Mouse (Mus musculus) urinary bladder, adult 2 months (tissue): ENCODE measurements at regions not wholly inside any gene's neighbourhood (a gene's known extent, or its start where the extent isn't known, plus 50 kb on each side); places are given as distances from the start of the nearest gene placed in this dataset.
"Not testable (repeated sequence)": the region's sequence is repeated elsewhere in the genome, so short reads cannot be mapped to it uniquely, and the experiment has no call there.

Experiments used
- DNase-seq: peaks from one replicate; pipeline ENCODE4 v3.0.0; 2022; ENCODE audit warnings: low spot score

DNA sequence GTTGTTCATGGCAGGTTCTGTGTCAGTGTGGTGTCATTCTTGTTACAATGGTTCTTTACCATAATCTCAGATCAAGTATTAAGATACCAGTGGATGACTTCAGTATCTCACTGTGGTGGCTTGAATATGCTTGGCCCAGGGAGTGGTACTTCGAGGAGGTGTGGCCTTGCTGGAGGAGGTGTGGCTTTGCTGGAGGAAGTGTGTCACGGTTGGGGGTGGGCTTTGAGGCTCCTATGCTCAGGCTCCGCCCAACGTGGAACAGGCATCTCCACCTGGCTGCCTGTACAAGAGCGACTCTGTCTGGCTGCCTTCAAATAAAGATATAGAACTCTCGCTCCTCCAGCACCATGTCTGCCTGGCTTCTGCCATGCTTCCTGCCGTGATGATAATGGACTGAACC is 63.6 kb downstream of the Cd2 start:
- no peak for DNase-seq

DNA sequence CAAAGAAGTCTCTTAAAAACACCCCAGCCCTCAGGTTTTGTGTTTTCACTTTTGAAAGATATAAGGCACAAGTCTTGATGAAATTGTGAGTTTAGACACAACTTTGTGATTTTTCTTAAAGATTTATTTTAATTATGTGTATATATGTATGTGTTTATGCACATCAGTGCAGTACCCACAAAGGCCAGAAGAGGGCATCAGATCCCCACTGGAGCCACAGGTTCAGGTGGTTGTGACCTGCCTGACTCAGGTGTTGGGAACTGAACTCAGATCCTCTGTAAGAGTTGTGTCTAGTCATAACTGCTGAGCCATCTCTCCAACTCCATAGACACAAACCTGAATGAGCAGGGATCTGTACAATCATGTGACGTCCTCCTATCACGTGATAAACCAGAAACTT is 67.8 kb downstream of the Cd2 start:
- DNase-seq = no peak

DNA sequence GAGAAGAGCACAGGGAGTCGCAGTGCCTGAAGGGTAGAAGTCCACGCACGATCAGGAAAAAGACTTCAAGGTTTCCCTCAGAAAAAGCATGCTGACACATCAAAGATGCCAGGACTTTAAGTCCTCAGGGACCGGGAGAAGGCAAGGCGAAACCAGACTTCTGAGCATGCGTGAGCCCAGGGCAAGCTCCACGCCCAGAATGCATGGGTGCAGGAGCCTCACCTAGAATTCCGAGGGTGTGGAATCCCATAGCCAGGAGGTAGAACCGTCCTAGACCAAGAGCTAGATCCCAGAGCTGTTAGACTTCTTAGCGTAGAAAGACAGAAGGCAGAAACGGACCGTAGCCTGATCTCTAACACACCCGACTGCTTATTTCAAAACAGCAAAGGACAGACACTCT is 71.0 kb downstream of the Cd2 start:
- DNase-seq = no peak

GRCm38 (mm10) chr3:101213212-101213562 is 74.6 kb downstream of the Cd2 start:
- DNase-seq = no peak

DNA sequence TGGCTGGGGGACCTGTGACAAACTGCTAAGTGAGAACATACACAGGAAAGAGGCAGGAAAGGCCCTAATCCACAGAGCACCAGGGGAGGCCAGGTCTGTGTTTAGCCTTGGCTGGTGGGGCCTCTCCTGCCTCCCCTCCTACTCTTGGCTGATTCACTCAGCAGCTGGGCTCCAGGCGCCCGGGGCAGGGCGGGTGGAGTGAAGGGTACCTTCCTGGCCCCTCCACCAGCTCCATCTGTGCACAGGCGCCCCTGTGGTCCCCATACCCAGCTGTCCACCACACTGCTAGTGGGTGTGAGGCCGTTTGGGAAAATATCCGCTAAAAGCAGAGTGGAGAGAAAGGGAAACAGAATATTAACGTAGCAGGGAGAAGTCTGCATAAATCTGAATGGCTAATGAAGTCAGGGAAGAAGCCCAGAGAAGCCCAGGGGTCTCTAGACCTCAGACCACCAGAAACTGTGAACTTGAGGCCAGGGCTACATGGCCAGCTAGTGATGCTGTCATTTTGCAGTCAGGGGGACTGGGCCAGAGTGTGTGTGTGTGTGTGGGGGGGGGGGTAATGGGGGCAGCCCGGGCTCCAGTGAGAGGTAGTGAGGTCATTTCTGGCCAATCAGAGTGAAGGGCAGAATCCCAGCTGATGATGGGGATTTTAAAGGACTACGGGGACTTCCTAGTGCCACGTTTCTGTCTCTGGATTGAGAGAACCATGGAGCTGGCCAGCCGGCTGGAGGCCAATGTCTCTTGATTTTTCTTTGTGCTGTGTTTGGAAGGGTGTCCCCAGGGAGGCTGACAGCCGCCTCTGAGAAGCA is 75.1 kb downstream of the Cd2 start:
- no peak for DNase-seq

GRCm38 (mm10) chr3:101211936-101212335 is 75.8 kb downstream of the Cd2 start:
- no peak for DNase-seq

DNA sequence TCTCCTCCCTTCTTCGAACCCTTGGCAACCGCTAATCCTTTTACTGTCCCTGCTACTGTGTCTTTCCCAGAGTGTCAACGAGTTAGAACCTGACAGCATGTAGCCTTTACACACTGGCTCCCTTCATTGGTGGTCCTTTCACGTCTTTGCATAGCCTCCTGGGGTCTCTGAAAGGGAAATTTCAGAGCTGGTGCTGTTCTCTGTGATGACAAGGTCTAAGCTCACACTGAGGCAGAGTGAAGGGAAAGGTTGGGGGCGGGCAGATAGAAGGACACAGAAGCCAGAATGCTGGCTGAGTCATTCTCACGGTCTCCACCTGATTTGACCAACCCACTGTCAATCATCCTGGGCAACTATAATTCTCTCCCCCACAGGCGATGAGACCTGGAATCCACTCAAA is 78.2 kb downstream of the Cd2 start:
- no peak for DNase-seq

DNA sequence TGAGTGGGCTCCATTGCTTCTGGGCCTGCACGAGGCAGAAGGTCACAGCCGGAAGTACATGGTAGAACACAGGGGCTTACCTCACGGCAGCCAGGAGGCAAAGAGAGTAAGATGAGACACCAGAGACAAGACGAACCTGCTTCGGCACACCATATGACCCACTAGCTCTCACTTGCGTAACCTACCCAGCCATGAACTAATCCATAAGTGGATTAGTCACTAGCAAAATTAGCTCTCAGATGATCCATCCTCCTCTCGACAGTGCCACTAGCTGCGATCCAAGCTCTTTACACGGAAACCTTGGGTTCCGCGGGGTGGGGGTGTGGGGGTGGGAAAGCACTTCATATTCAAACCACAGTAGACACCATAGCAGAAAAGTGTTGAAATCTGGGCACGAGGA is 79.0 kb downstream of the Cd2 start:
- DNase-seq = no peak

DNA sequence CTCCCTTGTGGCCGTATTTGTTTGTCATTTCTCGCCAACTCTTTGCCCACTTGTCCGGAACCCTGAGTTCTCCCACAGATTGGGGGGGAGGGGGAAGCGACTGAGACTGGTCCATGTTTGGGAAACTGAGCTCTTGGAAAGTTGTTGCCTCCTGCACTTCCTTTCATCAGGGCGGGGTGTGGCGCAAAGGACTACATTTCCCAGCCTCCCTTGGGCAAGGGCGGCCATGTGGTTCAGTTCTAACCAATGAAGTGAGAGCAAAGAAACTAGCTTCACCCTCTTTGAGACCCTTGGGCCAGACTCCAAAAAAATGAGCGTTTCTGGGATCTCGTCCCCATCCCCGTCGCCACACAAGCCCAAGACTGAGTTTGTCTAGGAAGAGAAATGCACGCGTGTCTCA is 81.6 kb downstream of the Cd2 start:
- DNase-seq = not testable (repeated sequence)

GRCm38 (mm10) chr3:101194725-101195124 is 84.6 kb upstream of the Ptgfrn start:
- no peak for DNase-seq

- no peak for DNase-seq
These were observed 84.2 kb upstream of the Ptgfrn start for GRCm38 (mm10) chr3:101194319-101194718.

GRCm38 (mm10) chr3:101191298-101191986 is 81.4 kb upstream of the Ptgfrn start:
- DNase-seq = no peak

DNA sequence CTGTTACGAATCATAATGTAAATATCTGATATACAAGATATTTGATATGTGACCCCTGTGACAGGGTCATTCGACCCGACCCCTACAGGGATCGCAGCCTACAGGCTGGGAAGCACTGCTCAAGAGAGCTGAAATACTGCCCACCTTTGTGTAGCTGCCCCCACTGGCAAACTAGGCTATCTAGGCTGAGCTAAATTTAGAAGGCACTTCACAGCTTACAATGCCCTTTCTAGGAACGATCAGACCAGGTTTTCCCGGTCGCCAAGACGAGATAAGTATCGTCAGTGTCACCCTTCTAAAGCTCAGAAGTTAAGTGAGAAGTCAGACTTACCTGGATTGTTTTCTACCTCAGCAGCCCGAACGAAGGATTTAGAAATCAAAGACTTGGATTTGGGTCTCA is 71.9 kb upstream of the Ptgfrn start:
- DNase-seq = no peak

GRCm38 (mm10) chr3:101173954-101174353 is 63.9 kb upstream of the Ptgfrn start:
- no peak for DNase-seq

DNA sequence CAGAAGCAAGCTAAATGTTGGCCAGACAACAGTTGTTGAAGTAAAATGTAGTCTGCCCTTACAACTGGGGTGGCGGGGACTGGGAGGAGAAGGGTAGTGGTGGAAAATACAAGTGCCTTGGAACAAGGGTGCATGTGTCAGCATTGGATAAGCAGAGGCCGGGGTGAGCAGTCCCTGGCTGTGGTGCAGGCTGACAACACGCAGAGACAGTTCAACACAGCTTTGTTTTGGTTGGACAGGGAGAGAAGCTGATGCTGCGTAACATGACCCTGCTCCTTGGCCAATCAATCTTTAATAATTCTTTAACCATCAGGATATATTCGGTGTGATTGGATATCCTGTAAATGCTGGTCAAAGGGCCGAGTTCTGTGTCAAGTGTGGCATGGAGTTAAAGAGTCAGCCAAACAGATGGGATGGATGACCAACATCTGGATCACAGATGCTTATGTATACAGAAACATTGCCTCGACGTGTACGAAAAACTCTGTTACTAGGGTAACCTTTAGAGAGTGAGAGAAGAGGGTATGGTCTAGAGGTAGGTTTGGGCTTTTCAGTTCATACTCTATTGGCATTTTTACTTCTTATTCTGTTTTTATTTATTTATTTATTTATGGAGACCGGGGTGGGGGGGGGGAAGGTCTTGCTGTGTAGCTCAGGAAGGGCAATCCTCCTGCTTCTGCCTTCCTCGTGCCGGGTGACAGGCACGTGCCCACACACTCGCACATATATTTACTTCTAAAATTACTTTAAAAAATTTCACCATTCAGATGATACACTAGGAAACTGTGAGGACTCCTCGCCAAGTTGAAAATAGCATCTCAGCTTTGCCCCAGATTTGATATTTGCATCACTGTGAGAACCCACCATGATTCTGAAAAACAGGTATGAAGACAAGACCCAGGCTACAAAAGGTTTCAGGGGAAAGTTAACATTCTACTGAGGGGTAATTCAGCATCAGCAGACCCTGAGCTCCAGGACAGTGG is 60.2 kb upstream of the Ptgfrn start:
- no peak for DNase-seq

- no peak for DNase-seq
These were observed 56.9 kb upstream of the Ptgfrn start for GRCm38 (mm10) chr3:101167026-101167425.

GRCm38 (mm10) chr3:101166580-101166979 is 56.5 kb upstream of the Ptgfrn start:
- DNase-seq = no peak

DNA sequence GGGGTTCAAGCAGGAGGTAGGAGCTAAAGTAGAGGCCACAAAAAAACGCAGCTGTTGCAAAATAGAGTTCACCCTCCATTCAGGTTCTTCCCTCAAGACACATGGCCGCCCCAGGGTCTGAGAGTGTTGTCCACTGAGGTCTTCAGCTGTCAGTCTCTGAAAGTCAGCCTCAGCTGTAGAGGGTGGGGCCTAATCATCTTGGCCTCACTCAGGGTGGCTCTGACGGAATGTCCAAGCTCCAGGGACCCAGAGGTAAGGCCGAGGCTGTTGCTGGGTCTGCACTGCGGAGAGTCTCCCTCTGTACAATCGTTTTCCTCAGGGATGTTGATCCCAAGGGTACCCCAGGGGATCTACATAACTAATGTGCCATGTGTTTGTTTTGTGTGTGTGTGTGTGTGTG is 55.2 kb upstream of the Ptgfrn start:
- DNase-seq = no peak

- no peak for DNase-seq
These were observed 54.7 kb upstream of the Ptgfrn start for GRCm38 (mm10) chr3:101164771-101165170.

DNA sequence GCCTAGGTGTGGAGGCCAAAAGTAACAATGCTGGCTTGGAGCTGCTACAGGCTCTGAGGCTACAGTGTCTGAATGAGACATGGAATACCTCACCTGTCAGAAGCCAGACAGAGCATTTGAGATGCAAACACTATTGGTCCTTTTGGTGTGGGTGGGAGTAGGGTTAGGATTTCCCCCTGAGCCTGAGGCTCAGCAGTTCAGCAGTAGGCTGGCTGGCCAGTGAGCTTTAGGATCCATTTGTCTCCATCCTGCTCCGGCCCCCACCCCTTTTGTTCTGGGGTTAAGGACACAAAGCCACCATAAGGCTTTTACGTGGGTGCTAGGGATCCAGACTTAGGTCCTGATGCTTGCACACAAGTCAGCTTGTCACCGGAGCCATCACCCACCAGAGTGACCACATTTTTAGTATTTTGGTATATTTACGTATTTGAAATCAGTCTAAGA is 53.9 kb upstream of the Ptgfrn start:
- no peak for DNase-seq

GRCm38 (mm10) chr3:101163160-101163990 is 53.3 kb upstream of the Ptgfrn start:
- DNase-seq = no peak
